Mouse (Mus musculus) embryonic facial prominence, embryonic 14.5 days (tissue): ENCODE data around the gene Asb15. TPM values are rescaled to one million over a fixed set of nuclear protein-coding genes. Genes with fewer than 3 reads are reported as not detected.

Experiments used
- ATAC-seq: fragments of 200-750 bp; cut with Nextera tagmentation; 2 replicates; pipeline ENCODE4 v1.8.0; 2017; ENCODE audit warnings: low read depth, moderate number of reproducible peaks, moderate TSS enrichment
- DNase-seq: peaks from one replicate; pipeline ENCODE4 v3.0.0-alpha.2; 2015; ENCODE audit warnings: low spot score
- H3K27ac ChIP-seq: fragments of 300-500 bp; sonication (generic); replicated peaks from 2 replicates; pipeline ENCODE4 v1.5.1; 2014; ENCODE audit warnings: low read depth, mild to moderate bottlenecking, low read length, moderate library complexity
- H3K27me3 ChIP-seq: fragments of 300-500 bp; sonication (generic); replicated peaks from 2 replicates; pipeline ENCODE4 v1.6.1; 2014; ENCODE audit warnings: low read length; ENCODE audit not compliant: control insufficient read depth, insufficient read depth
- H3K36me3 ChIP-seq: fragments of 300-500 bp; sonication (generic); 2 replicates; pipeline ENCODE4 v1.6.1; 2014; ENCODE audit warnings: low read length, mixed read lengths; ENCODE audit not compliant: control insufficient read depth, insufficient read depth
- H3K4me1 ChIP-seq: fragments of 300-500 bp; sonication (generic); 2 replicates; pipeline ENCODE4 v1.6.1; 2014; ENCODE audit warnings: antibody characterized with exemption, low read length; ENCODE audit not compliant: control insufficient read depth, insufficient read depth
- H3K4me2 ChIP-seq: fragments of 300-500 bp; sonication (generic); 2 replicates; pipeline ENCODE4 v1.6.1; 2014; ENCODE audit warnings: low read depth, mild to moderate bottlenecking, low read length, moderate library complexity, mixed read lengths
- H3K4me3 ChIP-seq: fragments of 300-500 bp; sonication (generic); 2 replicates; pipeline ENCODE4 v1.5.1; 2014; ENCODE audit warnings: low read depth, mild to moderate bottlenecking, low read length
- H3K9ac ChIP-seq: fragments of 300-500 bp; sonication (generic); 2 replicates; pipeline ENCODE4 v1.6.1; 2014; ENCODE audit warnings: low read depth, mild to moderate bottlenecking, low read length, moderate library complexity, mixed read lengths
- H3K9me3 ChIP-seq: fragments of 300-500 bp; sonication (generic); 2 replicates; pipeline ENCODE4 v1.6.1; 2016; ENCODE audit warnings: low read length; ENCODE audit not compliant: control insufficient read depth
- WGBS: fragments of 180-500 bp; shearing (Covaris S2); extraction: QIAGEN DNeasy Blood & Tissue Kit; methylation state at CpG from one replicate; pipeline ENCODE4 v1.1.7; 2014; 5-methylcytosine and 5-hydroxymethylcytosine counted together
- polyA plus RNA-seq: library from polyadenylated mRNA; unstranded; fragments of >200 nt; fragmentation: Nextera tagmentation; extraction: Ambion mirVana; gene quantifications from 2 replicates; pipeline ENCODE4 v1.2.1, GENCODE M21; 2014

Gene Asb15
- polyA plus RNA-seq, 1 experiment from 2014 or later: 0.14 TPM

DNA sequence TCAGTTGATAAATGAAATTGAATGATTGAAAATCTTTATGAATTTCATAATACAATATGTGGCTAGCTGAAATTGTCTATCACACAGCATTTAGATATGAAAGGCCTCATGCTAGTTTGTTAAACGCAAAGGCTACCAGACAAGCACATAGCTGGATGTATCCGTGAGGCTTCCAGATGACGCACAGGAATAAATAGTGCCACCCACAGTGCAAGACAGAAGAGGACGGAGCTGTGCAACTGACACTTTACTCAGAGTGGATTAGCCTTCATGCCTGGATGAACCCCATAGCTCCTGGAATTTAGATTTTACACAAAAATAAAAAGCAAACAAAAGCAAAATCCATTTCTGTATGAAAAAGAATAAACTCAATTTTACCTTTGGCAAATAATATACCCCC, 86.0 kb downstream of the Asb15 start:
- Histone ChIP-seq H3K9ac (no peak overlapping the region), H3K4me1 (no peaks in the 10 kb centered on the region), H3K4me2 (no peak overlapping the region), H3K36me3 (peaks cover 46% of the 10 kb centered on the region), H3K27me3 (no peaks in the 10 kb centered on the region), H3K27ac (no peak overlapping the region), H3K4me3 (no peak overlapping the region), H3K9me3 (no peaks in the 10 kb centered on the region)
- ATAC-seq: no peak
- DNase-seq: no peak
- WGBS: 79% methylated on average over 4 of the region's 4 CpGs

DNA sequence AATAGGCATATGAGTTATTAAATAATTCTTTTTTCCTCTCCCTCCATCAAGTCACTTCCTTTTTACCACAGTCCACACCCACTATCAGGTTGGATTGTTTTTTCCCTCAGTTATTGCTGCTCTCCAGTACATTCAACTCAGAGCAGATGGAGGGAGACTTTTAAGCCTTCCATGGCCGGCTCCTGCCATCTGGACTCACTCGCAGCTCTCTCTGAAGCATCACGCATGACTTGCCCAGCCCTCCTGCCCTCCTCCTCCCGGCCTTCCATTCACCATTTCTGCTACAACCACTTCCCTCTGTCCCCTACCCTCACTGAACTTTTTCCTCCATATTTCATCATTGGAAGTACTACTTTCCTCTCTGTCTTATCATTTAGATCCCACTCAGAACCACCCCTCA, 88.8 kb downstream of the Asb15 start:
- no peaks in the 10 kb centered on the region for H3K27me3 ChIP-seq
- WGBS: 85% methylated on average over 4 of the region's 4 CpGs
- DNase-seq (no peak), ATAC-seq (no peak)
- H3K36me3 ChIP-seq: peaks cover 55% of the 10 kb centered on the region
- no peaks in the 10 kb centered on the region for H3K9me3 ChIP-seq
- H3K4me1 ChIP-seq: no peaks in the 10 kb centered on the region
- no peak overlapping the region for H3K27ac ChIP-seq
- H3K4me2 ChIP-seq: no peak overlapping the region
- no peak overlapping the region for H3K4me3 ChIP-seq
- H3K9ac ChIP-seq: no peak overlapping the region

DNA sequence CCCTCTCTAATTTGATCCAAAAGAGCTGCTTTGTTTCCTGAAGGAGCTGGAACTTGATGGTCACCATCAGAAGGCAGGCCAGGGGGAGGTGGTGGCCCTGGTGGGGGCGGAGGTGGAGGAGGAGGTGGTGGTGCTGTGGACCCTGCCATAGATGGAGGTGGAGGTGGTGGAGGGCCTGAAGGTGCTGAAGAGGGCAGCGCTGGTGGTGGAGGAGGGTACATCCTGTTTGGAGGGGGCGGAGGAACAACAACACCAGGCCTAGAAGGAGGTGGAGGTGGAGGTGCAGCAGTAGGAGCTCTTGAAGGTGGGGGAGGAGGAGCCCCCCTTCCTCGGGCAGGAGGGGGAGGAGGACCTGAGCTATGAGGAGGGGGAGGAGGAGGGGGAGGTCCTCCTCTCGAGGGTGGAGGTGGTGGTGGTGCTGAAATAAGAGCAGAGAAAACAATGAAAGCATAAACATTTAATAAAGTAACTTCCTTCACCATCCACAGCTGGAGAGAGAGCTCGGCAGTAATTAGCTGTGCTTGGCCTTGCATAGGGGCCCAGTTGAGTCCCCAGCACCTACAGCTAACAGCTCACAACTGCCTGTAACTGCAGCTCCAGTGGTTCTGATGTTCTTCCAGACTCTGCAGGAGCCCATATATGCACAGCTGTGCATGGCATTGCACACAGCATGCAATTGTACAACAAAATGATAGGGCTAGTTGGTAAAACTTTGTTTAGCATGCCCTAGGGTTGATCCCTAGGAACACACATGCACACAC, 91.5 kb downstream of the Asb15 start:
- no peak overlapping the region for H3K4me2 ChIP-seq
- no peak overlapping the region for H3K4me3 ChIP-seq
- ATAC-seq (no peak), DNase-seq (no peak)
- no peak overlapping the region for H3K27ac ChIP-seq
- H3K9ac ChIP-seq: no peak overlapping the region
- H3K27me3 ChIP-seq: no peaks in the 10 kb centered on the region
- WGBS: 64% methylated on average over 5 of the region's 6 CpGs
- H3K4me1 ChIP-seq: no peaks in the 10 kb centered on the region
- peaks cover 58% of the 10 kb centered on the region for H3K36me3 ChIP-seq
- H3K9me3 ChIP-seq: no peaks in the 10 kb centered on the region

DNA sequence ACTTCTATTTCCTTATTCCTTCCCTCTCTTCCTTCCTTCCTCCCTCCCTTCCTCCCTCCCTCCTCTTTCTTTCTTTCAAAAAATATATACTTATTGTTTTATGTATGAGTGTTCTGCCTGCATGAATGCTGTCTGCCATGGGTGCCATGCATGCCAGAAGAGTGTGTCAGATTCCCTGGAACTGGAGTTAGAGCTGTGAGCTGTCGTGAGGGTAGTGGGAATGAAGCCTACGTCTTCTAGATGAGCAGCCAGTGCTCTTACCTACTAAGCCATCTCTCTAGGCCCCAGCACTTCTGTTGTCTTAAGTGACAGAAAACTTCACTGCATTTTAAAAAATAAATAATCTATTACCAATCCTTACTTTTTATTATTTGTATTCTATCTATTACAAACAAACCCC, 93.0 kb downstream of the Asb15 start:
- Histone ChIP-seq H3K9me3 (no peaks in the 10 kb centered on the region), H3K36me3 (peaks cover 53% of the 10 kb centered on the region), H3K9ac (no peak overlapping the region), H3K4me2 (no peak overlapping the region), H3K27me3 (no peaks in the 10 kb centered on the region), H3K4me3 (no peak overlapping the region), H3K27ac (no peak overlapping the region), H3K4me1 (no peaks in the 10 kb centered on the region)
- ATAC-seq (no peak), DNase-seq (no peak)
- WGBS: 77% methylated on average over 2 of the region's 2 CpGs

DNA sequence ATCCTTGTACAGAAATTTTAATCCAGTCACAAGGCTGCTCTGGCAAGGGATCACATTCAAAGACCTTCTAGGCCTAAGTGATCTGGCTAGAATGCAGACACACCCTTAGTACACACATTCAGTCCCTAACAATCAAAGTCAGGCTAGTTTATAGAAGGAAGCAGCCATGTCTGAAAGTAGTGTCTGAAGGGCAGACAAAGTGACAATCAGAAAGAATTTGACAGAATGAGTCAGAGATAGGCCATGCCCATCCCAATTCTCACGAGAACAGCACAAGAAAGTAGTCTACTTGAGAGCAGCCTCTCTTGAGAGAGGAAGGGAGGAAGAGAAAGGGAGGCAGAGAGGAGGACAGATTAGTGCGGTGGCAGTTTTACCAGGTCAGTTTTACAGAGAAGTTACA, 94.2 kb downstream of the Asb15 start:
- WGBS: 89% methylated on average over 2 of the region's 2 CpGs
- Histone ChIP-seq H3K27me3 (no peaks in the 10 kb centered on the region), H3K4me2 (no peak overlapping the region), H3K36me3 (peaks cover 49% of the 10 kb centered on the region), H3K9me3 (no peaks in the 10 kb centered on the region), H3K4me3 (no peak overlapping the region), H3K27ac (no peak overlapping the region), H3K9ac (no peak overlapping the region), H3K4me1 (no peaks in the 10 kb centered on the region)
- ATAC-seq (no peak), DNase-seq (no peak)

Other genes with a start within 250 kb of the Asb15 start
- gene Iqub, start 13.1 kb upstream of the Asb15 start, polyA plus RNA-seq: 0.56 and 1.6 TPM in 2 replicates
- 319 and 379 TPM in 2 replicates for gene Ndufa5, start 131 bp upstream of the Asb15 start, polyA plus RNA-seq
- 5.6 and 10.7 TPM in 2 replicates for gene Lmod2, start 69.6 kb downstream of the Asb15 start, polyA plus RNA-seq
- 46.2 and 51.1 TPM in 2 replicates for gene Wasl, start 136.9 kb downstream of the Asb15 start, polyA plus RNA-seq
- gene Hyal6, start 205.1 kb downstream of the Asb15 start, polyA plus RNA-seq: not detected in 2 replicates
- not detected in 2 replicates for gene Hyal4, start 220.2 kb downstream of the Asb15 start, polyA plus RNA-seq